Mouse (Mus musculus): Measurements from ENCODE around the gene Col15a1. TPM values are rescaled to one million over a fixed set of nuclear protein-coding genes. Genes with fewer than 3 reads are reported as not detected.

The Col15a1 gene
- total RNA-seq (2021): 10 to 100 TPM; 50.7 to 61.5 TPM
- long read RNA-seq, experiment 1, full-length matches to known transcripts: 2 of 5 reads
- long read RNA-seq, experiment 1, partial matches to known transcripts: 2 of 5 reads
- long read RNA-seq, experiment 1, other reads (novel, unspliced or antisense): 1 of 5 reads
- long read RNA-seq, experiment 2, partial matches to known transcripts: 1 of 1 reads
- long read RNA-seq, experiment 2, other reads (novel, unspliced or antisense): 0 of 1 reads

- peak in 1 of 2 experiments; percentile 38 for DNase-seq
Measured at GRCm38 (mm10) chr4:47207969-47208420, at the start of gene Col15a1. Gene Col15a1 (plus strand): TSS chr4:47208161.

- no peak for DNase-seq
Measured at GRCm38 (mm10) chr4:47161103-47161755, 46.7 kb upstream of the Col15a1 start.

GRCm38 (mm10) chr4:47161756-47162587, 46.0 kb upstream of the Col15a1 start:
- DNase-seq: no peak

- DNase-seq: no peak
Measured at GRCm38 (mm10) chr4:47172314-47172713, 35.6 kb upstream of the Col15a1 start.

- peak in 1 of 2 experiments; percentile 14 for DNase-seq
Measured at GRCm38 (mm10) chr4:47177101-47177500, 30.9 kb upstream of the Col15a1 start.

- peak; percentile 72 to 81 for DNase-seq
Measured at GRCm38 (mm10) chr4:47178261-47178961, 29.6 kb upstream of the Col15a1 start.

GRCm38 (mm10) chr4:47179535-47179934, 28.4 kb upstream of the Col15a1 start:
- DNase-seq: peak; percentile 11 to 13

- DNase-seq: no peak
Measured at GRCm38 (mm10) chr4:47184058-47184661, 23.8 kb upstream of the Col15a1 start.

GRCm38 (mm10) chr4:47186514-47186913, 21.4 kb upstream of the Col15a1 start:
- DNase-seq: no peak

GRCm38 (mm10) chr4:47196173-47196572, 11.8 kb upstream of the Col15a1 start:
- no peak for DNase-seq

- no peak for DNase-seq
Measured at GRCm38 (mm10) chr4:47203643-47204042, 4.3 kb upstream of the Col15a1 start.

GRCm38 (mm10) chr4:47205846-47206245, 2.1 kb upstream of the Col15a1 start:
- no peak for DNase-seq

- peak in 1 of 2 experiments; percentile 40 for DNase-seq
Measured at GRCm38 (mm10) chr4:47208421-47208991, 545 bp downstream of the Col15a1 start.

GRCm38 (mm10) chr4:47209466-47209865, 1.5 kb downstream of the Col15a1 start:
- DNase-seq: no peak

- DNase-seq: peak; percentile 42 to 60
Measured at GRCm38 (mm10) chr4:47218828-47219227, 10.9 kb downstream of the Col15a1 start.

GRCm38 (mm10) chr4:47219393-47219792, 11.4 kb downstream of the Col15a1 start:
- no peak for DNase-seq

GRCm38 (mm10) chr4:47220544-47220943, 12.6 kb downstream of the Col15a1 start:
- peak; percentile 39 to 66 for DNase-seq

- no peak for DNase-seq
Measured at GRCm38 (mm10) chr4:47222146-47222545, 14.2 kb downstream of the Col15a1 start.

- DNase-seq: no peak
Measured at GRCm38 (mm10) chr4:47225920-47226319, 18.0 kb downstream of the Col15a1 start.

- peak; percentile 38 to 53 for DNase-seq
Measured at GRCm38 (mm10) chr4:47227101-47227500, 19.1 kb downstream of the Col15a1 start.

GRCm38 (mm10) chr4:47227756-47228155, 19.8 kb downstream of the Col15a1 start:
- DNase-seq: peak; percentile 59 to 76
